Comparison of ENCODE assay signal across 25 mouse cellular contexts in the genomic region with DNA sequence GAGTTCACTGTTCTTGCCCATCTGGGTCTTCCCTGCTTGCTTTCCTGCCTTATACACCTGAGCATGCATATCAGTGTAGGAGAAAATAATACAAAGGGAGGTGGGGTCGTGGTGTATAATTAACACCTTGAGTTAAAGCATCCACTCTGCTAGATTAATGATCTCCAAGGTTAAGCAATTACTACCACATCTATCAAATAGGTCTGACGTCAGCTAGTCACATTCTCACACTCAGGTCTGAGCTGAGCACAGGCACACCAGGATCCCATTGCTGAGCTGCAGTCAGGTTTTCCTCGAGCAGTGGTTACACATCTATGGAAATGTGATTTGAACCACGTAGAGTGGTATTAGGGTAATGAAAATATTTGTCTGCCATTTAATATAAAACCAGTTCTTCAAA.
"Had no signal": no experiment of that assay in that cellular context is flagged by ENCODE, and none has a peak within 500 bp of the region (broad histone marks: within the 10 kb centered on the region; RNA-seq: fewer than 3 reads in every experiment).

No protein-coding gene starts in this region.

- H3K27ac ChIP-seq: layer of hippocampus, adult 2 months; limb, embryonic 10.5 days; limb, embryonic 13.5 days; liver, embryonic 12.5 days; liver, embryonic 15.5 days; lung, embryonic 15.5 days; midbrain, embryonic 10.5 days; midbrain, embryonic 13.5 days; neural tube, embryonic 13.5 days; stomach, embryonic 15.5 days had no signal

- H3K4me2 ChIP-seq: limb, embryonic 13.5 days; liver, embryonic 12.5 days; liver, embryonic 15.5 days; lung, embryonic 15.5 days; midbrain, embryonic 13.5 days; neural tube, embryonic 13.5 days; stomach, embryonic 15.5 days had no signal

- H3K4me3 ChIP-seq: layer of hippocampus, adult 2 months; limb, embryonic 10.5 days; limb, embryonic 13.5 days; liver, embryonic 12.5 days; liver, embryonic 15.5 days; lung, embryonic 15.5 days; megakaryocyte, embryonic 14.5 days; midbrain, embryonic 10.5 days; midbrain, embryonic 13.5 days; myocyte; neural tube, embryonic 13.5 days; stomach, embryonic 15.5 days had no signal

- H3K9me3 ChIP-seq: limb, embryonic 10.5 days; limb, embryonic 13.5 days; liver, embryonic 12.5 days; liver, embryonic 15.5 days; lung, embryonic 15.5 days; megakaryocyte, embryonic 14.5 days; midbrain, embryonic 10.5 days; midbrain, embryonic 13.5 days; neural tube, embryonic 13.5 days; stomach, embryonic 15.5 days had no signal

- DNase-seq: layer of hippocampus, adult 9-11 months; liver; lung, adult 18-20 months; lung, postnatal 10 days; lung, postnatal 36 days; retina, postnatal 1 day; right cerebral cortex, postnatal 25 days; spleen, adult 18-20 months; thymus, adult 2 months; thymus, postnatal 14 days; thymus, postnatal 4 days had no signal

- ATAC-seq: intestine, postnatal 0 days; liver, embryonic 12.5 days; midbrain, embryonic 13.5 days; midbrain, embryonic 16.5 days had no signal

- H3K4me1 ChIP-seq: limb, embryonic 10.5 days; liver, embryonic 12.5 days; liver, embryonic 15.5 days; megakaryocyte, embryonic 14.5 days; midbrain, embryonic 10.5 days; midbrain, embryonic 13.5 days; neural tube, embryonic 13.5 days; stomach, embryonic 15.5 days had no signal

- H3K27me3 ChIP-seq: limb, embryonic 13.5 days; liver, embryonic 12.5 days; liver, embryonic 15.5 days; lung, embryonic 15.5 days; megakaryocyte, embryonic 14.5 days; midbrain, embryonic 13.5 days; neural tube, embryonic 13.5 days; stomach, embryonic 15.5 days had no signal

- H3K9ac ChIP-seq: limb, embryonic 13.5 days; liver, embryonic 12.5 days; liver, embryonic 15.5 days; lung, embryonic 15.5 days; midbrain, embryonic 13.5 days; neural tube, embryonic 13.5 days; stomach, embryonic 15.5 days had no signal

- H3K36me3 ChIP-seq: limb, embryonic 10.5 days; limb, embryonic 13.5 days; liver, embryonic 15.5 days; lung, embryonic 15.5 days; midbrain, embryonic 10.5 days; midbrain, embryonic 13.5 days; neural tube, embryonic 13.5 days; stomach, embryonic 15.5 days had no signal
